Comparison of ENCODE assay signal across 12 mouse cellular contexts in the genomic region with DNA sequence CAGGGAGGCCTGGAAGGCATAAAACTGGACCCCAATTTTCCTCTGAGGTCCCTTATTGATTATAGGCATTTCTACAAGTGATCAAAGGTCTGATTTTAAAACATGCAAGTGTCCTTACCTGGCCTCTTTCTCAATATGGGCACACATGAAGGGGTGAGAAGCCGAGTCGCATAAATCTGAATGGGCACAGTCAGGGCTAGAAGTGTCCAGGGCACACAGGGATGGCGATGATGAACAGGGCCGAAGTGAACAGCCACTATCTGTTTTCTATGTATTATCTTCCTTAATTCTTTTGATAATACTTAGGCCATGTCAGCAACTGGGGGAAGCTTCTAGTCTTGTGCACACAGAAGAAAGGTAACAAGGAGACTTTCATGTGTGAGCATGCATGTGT. TPM values are rescaled to one million over a fixed set of nuclear protein-coding genes. Genes with fewer than 3 reads are reported as not detected.
A peak's percentile ranks its signal among the peaks of the same experiment; 100 is the strongest.
DNase-seq lines count a peak whose midpoint lies in the region; ATAC-seq and TF ChIP-seq lines count a peak whose summit lies in the region.
"Had no signal": no experiment of that assay in that cellular context is flagged by ENCODE, and none has a peak within 500 bp of the region (broad histone marks: within the 10 kb centered on the region; RNA-seq: fewer than 3 reads in every experiment).

No protein-coding gene starts in this region.

- no peaks in the 10 kb centered on the region for H3K27me3 ChIP-seq in hindbrain, postnatal 0 days (ENCODE audit: insufficient read depth, low read length)
- peaks cover 7% of the 10 kb centered on the region for H3K27me3 ChIP-seq in midbrain, embryonic 16.5 days (ENCODE audit: control insufficient read depth, insufficient read depth, low read depth, low read length)
- H3K27me3 ChIP-seq: heart, embryonic 15.5 days had no signal

- peak overlapping the region; percentile 72 for H3K4me3 ChIP-seq in gastrocnemius, adult 2 months
- H3K4me3 ChIP-seq in embryonic fibroblast, embryonic 13.5 days (ENCODE audit: insufficient read depth, low read length), result peak overlapping the region; percentile 14; the same call in 1 of the 2 replicates
- H3K4me3 ChIP-seq in hindbrain, postnatal 0 days (ENCODE audit: low read length), result peak overlapping the region; percentile 25
- H3K4me3 ChIP-seq in midbrain, embryonic 16.5 days (ENCODE audit: low read depth, low read length), result no peak overlapping the region
- H3K4me3 ChIP-seq: heart, embryonic 15.5 days had no signal

- intact Hi-C loops in gastrocnemius, adult 2 months (cut with DNase I), result no loop called here

- H3K27ac ChIP-seq in gastrocnemius, adult 2 months, result no peak overlapping the region
- H3K27ac ChIP-seq in embryonic fibroblast, embryonic 13.5 days (ENCODE audit: insufficient read depth, low read length), result no peak overlapping the region
- H3K27ac ChIP-seq in hindbrain, postnatal 0 days, result peak overlapping the region; percentile 58; the same call in 1 of the 2 replicates
- no peak overlapping the region for H3K27ac ChIP-seq in midbrain, embryonic 16.5 days (ENCODE audit: low read length)
- H3K27ac ChIP-seq: heart, embryonic 15.5 days; liver, embryonic 14.5 days had no signal

- no peak for DNase-seq in gastrocnemius, adult 2 months
- DNase-seq in gastrocnemius, postnatal 10 days, result no peak
- no peak for DNase-seq in hindbrain, postnatal 0 days (ENCODE audit: low spot score)
- no peak for DNase-seq in ovary, postnatal 14 days (ENCODE audit: low spot score)
- DNase-seq in Muller cell, postnatal 12 days (ENCODE audit: inconsistent ontology term), result no peak
- DNase-seq in right cerebral cortex, postnatal 25 days, result no peak
- DNase-seq: adrenal gland, postnatal 25 days; cerebellum, adult 9-11 months had no signal

- WGBS in hindbrain, postnatal 0 days, result 76% methylated on average over 4 of the region's 4 CpGs
- WGBS in midbrain, embryonic 16.5 days, result 60% methylated on average over 4 of the region's 4 CpGs

- TF ChIP-seq CTCF in gastrocnemius, adult 2 months (IDR thresholded peaks at IDR 0.05), result no peak
- no peak for TF ChIP-seq CTCF in embryonic fibroblast, embryonic 13.5 days (IDR thresholded peaks at IDR 0.05; ENCODE audit: borderline replicate concordance, insufficient read depth, low read length)
- TF ChIP-seq CTCF in hindbrain, postnatal 0 days (IDR thresholded peaks at IDR 0.05; ENCODE audit: low read depth), result no peak

- no peak for TF ChIP-seq POLR2A in embryonic fibroblast, embryonic 13.5 days (IDR thresholded peaks at IDR 0.05; ENCODE audit: low read depth, low read length)

- no peak overlapping the region for H3K9ac ChIP-seq in hindbrain, postnatal 0 days (replicated peaks; ENCODE audit: low read length)
- no peak overlapping the region for H3K9ac ChIP-seq in midbrain, embryonic 16.5 days (ENCODE audit: low read depth, low read length)
- H3K9ac ChIP-seq: heart, embryonic 15.5 days; liver, embryonic 14.5 days had no signal

- no peaks in the 10 kb centered on the region for H3K36me3 ChIP-seq in hindbrain, postnatal 0 days (ENCODE audit: insufficient read depth, low read length)
- H3K36me3 ChIP-seq in midbrain, embryonic 16.5 days (ENCODE audit: control insufficient read depth, insufficient read depth, low read length), result no peaks in the 10 kb centered on the region
- H3K36me3 ChIP-seq: heart, embryonic 15.5 days had no signal

- no peak for ATAC-seq in hindbrain, postnatal 0 days
- peak; percentile 43; the same call in 1 of the 2 replicates for ATAC-seq in midbrain, embryonic 16.5 days

- no peaks in the 10 kb centered on the region for H3K9me3 ChIP-seq in hindbrain, postnatal 0 days (ENCODE audit: low read length)
- no peaks in the 10 kb centered on the region for H3K9me3 ChIP-seq in midbrain, embryonic 16.5 days (replicated peaks; ENCODE audit: control insufficient read depth, low read length, poor library complexity, severe bottlenecking)
- H3K9me3 ChIP-seq: heart, embryonic 15.5 days had no signal

- H3K4me1 ChIP-seq in embryonic fibroblast, embryonic 13.5 days (ENCODE audit: control insufficient read depth, insufficient read depth, low read length), result no peaks in the 10 kb centered on the region
- H3K4me1 ChIP-seq in hindbrain, postnatal 0 days (ENCODE audit: insufficient read depth, low read length), result no peaks in the 10 kb centered on the region; the same call in 1 of the 2 replicates
- peaks cover 4% of the 10 kb centered on the region; the same call in 1 of the 2 replicates for H3K4me1 ChIP-seq in midbrain, embryonic 16.5 days (ENCODE audit: control insufficient read depth, insufficient read depth, low read length)
- H3K4me1 ChIP-seq: heart, embryonic 15.5 days had no signal

- H3K4me2 ChIP-seq in hindbrain, postnatal 0 days (ENCODE audit: low read depth, low read length), result peak overlapping the region; percentile 56
- H3K4me2 ChIP-seq in midbrain, embryonic 16.5 days (ENCODE audit: low read length), result peak overlapping the region; percentile 47

RNA-seq across cellular contexts. Expression of a gene that starts 54.5 kb away (rescaled TPM):
- total RNA-seq in gastrocnemius, adult 2 months (2021), result 10 to 100 TPM in 1 of 2 experiments, 1 to 10 TPM in 1; 8.0 to 13.0 TPM
- 10 to 100 TPM; 13.6 to 20.3 TPM for total RNA-seq in gastrocnemius, postnatal 10 days (2021)
- 10.2 and 10.8 TPM in 2 replicates for polyA plus RNA-seq in embryonic fibroblast, embryonic 13.5 days (2011; ENCODE audit: insufficient read length, low read depth, missing spikeins)
- total RNA-seq in hindbrain, postnatal 0 days (2014; rRNA removed), result 39.0 and 58.4 TPM in 2 replicates
- 9.6 and 10.4 TPM in 2 replicates for polyA plus RNA-seq in hindbrain, postnatal 0 days (2015; fragmentation: Nextera tagmentation; extraction: Ambion mirVana)
- polyA plus RNA-seq in midbrain, embryonic 16.5 days (2015; fragmentation: Nextera tagmentation; extraction: Ambion mirVana), result 14.3 and 15.0 TPM in 2 replicates
